Mouse (Mus musculus): ENCODE measurements around the gene Myoz2.

DNA sequence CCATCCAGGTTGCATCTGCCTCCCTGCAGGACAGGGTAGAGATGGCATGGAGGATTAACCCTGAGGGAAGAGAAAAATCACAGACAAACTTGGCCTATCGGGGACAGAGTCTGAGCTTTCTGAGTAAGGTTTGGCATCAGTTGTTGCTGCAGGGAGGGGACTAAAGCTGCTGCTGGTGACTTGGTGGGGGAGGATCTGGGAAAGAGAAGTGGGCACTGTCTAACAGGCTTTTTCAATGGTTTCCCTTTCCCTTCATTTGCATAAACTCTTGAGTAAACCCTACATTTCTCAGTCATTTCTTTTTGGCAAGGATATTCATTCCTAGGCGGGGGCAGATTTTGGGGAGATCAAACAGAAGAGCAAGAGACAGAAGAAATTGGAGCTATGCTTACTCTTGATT lies 27.1 kb upstream of the Myoz2 start:
- TF ChIP-seq POLR2A (IDR thresholded peaks at IDR 0.05; ENCODE audit: borderline replicate concordance, control insufficient read depth, low read depth, low read length) (no peak), CTCF (IDR thresholded peaks at IDR 0.05; ENCODE audit: control insufficient read depth, insufficient read depth, low read length) (no peak)
